ENCODE assay signal across 29 mouse cellular contexts in the genomic region with DNA sequence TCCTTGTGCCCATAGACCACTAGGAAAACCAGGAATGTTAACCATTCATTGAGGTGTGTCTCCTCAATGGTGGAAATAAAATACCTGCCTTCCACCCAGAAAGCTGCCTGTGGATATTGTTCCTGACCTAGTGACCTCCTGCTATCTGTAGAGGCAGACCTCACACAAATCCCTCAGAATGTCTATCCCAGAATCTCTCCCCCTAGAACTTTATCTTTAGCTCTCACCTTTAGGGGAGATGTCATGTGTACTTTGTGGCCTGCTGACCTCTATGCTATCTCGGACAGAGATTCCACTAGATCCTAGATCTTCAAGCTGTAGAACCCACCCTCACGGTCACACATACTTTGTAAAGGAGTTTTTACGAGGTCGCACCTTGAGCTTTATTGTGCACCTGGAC. TPM values are rescaled to one million over a fixed set of nuclear protein-coding genes. Genes with fewer than 3 reads are reported as not detected.
DNase-seq lines count a peak whose midpoint lies in the region; ATAC-seq and TF ChIP-seq lines count a peak whose summit lies in the region.
"Had no signal": no experiment of that assay in that cellular context is flagged by ENCODE, and none has a peak within 500 bp of the region (broad histone marks: within the 10 kb centered on the region; RNA-seq: fewer than 3 reads in every experiment).

No protein-coding gene starts in this region.

- TF ChIP-seq EP300 in liver, postnatal 0 days (IDR thresholded peaks at IDR 0.05; ENCODE audit: low read depth), result no peak
- no peak for TF ChIP-seq EP300 in lung, postnatal 0 days (IDR thresholded peaks at IDR 0.05)

- intact Hi-C loops in heart, postnatal 10 days (cut with DNase I), result no loop called here

- no peak for TF ChIP-seq CTCF in liver, postnatal 0 days (IDR thresholded peaks at IDR 0.05; ENCODE audit: low read depth)
- TF ChIP-seq CTCF in lung, postnatal 0 days (IDR thresholded peaks at IDR 0.05), result no peak

- DNase-seq in heart, embryonic 10.5 days (ENCODE audit: low spot score), result no peak
- DNase-seq in heart, postnatal 10 days, result no peak
- DNase-seq in liver, postnatal 0 days, result no peak
- no peak for DNase-seq in lung, postnatal 0 days (ENCODE audit: low spot score)
- DNase-seq: adrenal gland, postnatal 10 days; adrenal gland, postnatal 36 days; cerebellum, adult 18-20 months; cerebellum, adult 9-10 months; cerebellum, postnatal 14 days; gastrocnemius, postnatal 10 days; gastrocnemius, postnatal 36 days; heart, adult 2 months had no signal

- H3K4me2 ChIP-seq in liver, embryonic 12.5 days, result peak overlapping the region; percentile 43
- no peak overlapping the region for H3K4me2 ChIP-seq in liver, postnatal 0 days (ENCODE audit: low read depth, low read length)
- H3K4me2 ChIP-seq in liver, embryonic 16.5 days (ENCODE audit: low read depth, low read length), result no peak overlapping the region
- no peak overlapping the region for H3K4me2 ChIP-seq in lung, postnatal 0 days (replicated peaks; ENCODE audit: low read depth, low read length)
- H3K4me2 ChIP-seq: forebrain, embryonic 13.5 days; heart, embryonic 13.5 days; hindbrain, embryonic 12.5 days; hindbrain, embryonic 15.5 days had no signal

- H3K9me3 ChIP-seq in heart, embryonic 10.5 days, result no peaks in the 10 kb centered on the region
- H3K9me3 ChIP-seq in liver, embryonic 12.5 days (replicated peaks), result no peaks in the 10 kb centered on the region
- H3K9me3 ChIP-seq in liver, postnatal 0 days (ENCODE audit: low read length), result no peaks in the 10 kb centered on the region
- no peaks in the 10 kb centered on the region for H3K9me3 ChIP-seq in liver, embryonic 16.5 days (replicated peaks; ENCODE audit: control insufficient read depth, low read length)
- H3K9me3 ChIP-seq in lung, postnatal 0 days (ENCODE audit: low read length), result no peaks in the 10 kb centered on the region
- H3K9me3 ChIP-seq: forebrain, embryonic 10.5 days; forebrain, embryonic 13.5 days; heart, embryonic 13.5 days; hindbrain, embryonic 12.5 days; hindbrain, embryonic 15.5 days had no signal

- H3K9ac ChIP-seq in liver, embryonic 12.5 days, result peak overlapping the region; percentile 23; the same call in 1 of the 2 replicates
- no peak overlapping the region for H3K9ac ChIP-seq in liver, postnatal 0 days (replicated peaks)
- H3K9ac ChIP-seq in liver, embryonic 16.5 days (ENCODE audit: low read depth, low read length), result no peak overlapping the region
- H3K9ac ChIP-seq in lung, postnatal 0 days (replicated peaks; ENCODE audit: low read depth), result no peak overlapping the region
- H3K9ac ChIP-seq: forebrain, embryonic 13.5 days; heart, embryonic 13.5 days; hindbrain, embryonic 12.5 days; hindbrain, embryonic 15.5 days had no signal

- 80% methylated on average over 4 of the region's 4 CpGs for WGBS in heart, embryonic 10.5 days
- 68% methylated on average over 4 of the region's 4 CpGs for WGBS in liver, embryonic 12.5 days (ENCODE audit: insufficient replicate concordance)
- 52% methylated on average over 4 of the region's 4 CpGs for WGBS in liver, postnatal 0 days (ENCODE audit: insufficient replicate concordance)
- 57% methylated on average over 4 of the region's 4 CpGs for WGBS in liver, embryonic 16.5 days (ENCODE audit: insufficient replicate concordance)
- 70% methylated on average over 4 of the region's 4 CpGs for WGBS in lung, postnatal 0 days

- H3K27me3 ChIP-seq in heart, embryonic 10.5 days (ENCODE audit: insufficient read depth, poor library complexity, severe bottlenecking), result peaks cover 11% of the 10 kb centered on the region; the same call in 1 of the 2 replicates
- H3K27me3 ChIP-seq in liver, embryonic 12.5 days (replicated peaks), result peaks cover 15% of the 10 kb centered on the region; the same call in 1 of the 2 replicates
- no peaks in the 10 kb centered on the region for H3K27me3 ChIP-seq in liver, postnatal 0 days (ENCODE audit: insufficient read depth, low read length)
- H3K27me3 ChIP-seq in liver, embryonic 16.5 days (ENCODE audit: control insufficient read depth, insufficient read depth, low read depth, low read length), result no peaks in the 10 kb centered on the region
- H3K27me3 ChIP-seq in lung, postnatal 0 days (replicated peaks; ENCODE audit: insufficient read depth, low read length), result no peaks in the 10 kb centered on the region
- H3K27me3 ChIP-seq: forebrain, embryonic 13.5 days; hindbrain, embryonic 12.5 days; hindbrain, embryonic 15.5 days; Patski had no signal

- H3K4me1 ChIP-seq in heart, embryonic 10.5 days, result 0 out of 2 replicates have a peak, but pooled peaks cover 5% of the 10 kb centered on the region
- peaks cover 42% of the 10 kb centered on the region for H3K4me1 ChIP-seq in liver, embryonic 12.5 days
- H3K4me1 ChIP-seq in liver, postnatal 0 days (ENCODE audit: insufficient read depth), result 0 out of 2 replicates have a peak, but pooled peaks cover 3% of the 10 kb centered on the region
- H3K4me1 ChIP-seq in liver, embryonic 16.5 days (ENCODE audit: control insufficient read depth, low read depth, low read length), result peaks cover 27% of the 10 kb centered on the region
- no peaks in the 10 kb centered on the region for H3K4me1 ChIP-seq in lung, postnatal 0 days (ENCODE audit: insufficient read depth, low read depth, low read length)
- H3K4me1 ChIP-seq: forebrain, embryonic 10.5 days; forebrain, embryonic 13.5 days; heart, embryonic 13.5 days; hindbrain, embryonic 12.5 days; hindbrain, embryonic 15.5 days had no signal

- no peak overlapping the region for H3K4me3 ChIP-seq in heart, embryonic 10.5 days
- H3K4me3 ChIP-seq in liver, embryonic 12.5 days, result no peak overlapping the region
- no peak overlapping the region for H3K4me3 ChIP-seq in liver, postnatal 0 days (ENCODE audit: low read depth, low read length)
- H3K4me3 ChIP-seq in liver, embryonic 16.5 days (ENCODE audit: low read depth, low read length), result no peak overlapping the region
- H3K4me3 ChIP-seq in lung, postnatal 0 days (ENCODE audit: low read depth, low read length), result no peak overlapping the region
- H3K4me3 ChIP-seq: forebrain, embryonic 10.5 days; forebrain, embryonic 13.5 days; heart, adult 2 months; heart, embryonic 13.5 days; hindbrain, embryonic 12.5 days; hindbrain, embryonic 15.5 days had no signal

- H3K27ac ChIP-seq in heart, embryonic 10.5 days, result peak overlapping the region; percentile 60; the same call in 1 of the 2 replicates
- H3K27ac ChIP-seq in liver, embryonic 12.5 days, result peak overlapping the region; percentile 84
- no peak overlapping the region for H3K27ac ChIP-seq in liver, postnatal 0 days (ENCODE audit: low read depth)
- H3K27ac ChIP-seq in liver, embryonic 16.5 days (ENCODE audit: low read length), result peak overlapping the region; percentile 21
- H3K27ac ChIP-seq in lung, postnatal 0 days (ENCODE audit: low read length), result no peak overlapping the region
- H3K27ac ChIP-seq: forebrain, embryonic 10.5 days; forebrain, embryonic 13.5 days; heart, adult 2 months; heart, embryonic 13.5 days; hindbrain, embryonic 12.5 days; hindbrain, embryonic 15.5 days had no signal

- ATAC-seq in liver, embryonic 12.5 days, result peak; percentile 31; the same call in 1 of the 2 replicates
- no peak for ATAC-seq in liver, postnatal 0 days
- peak; percentile 53 for ATAC-seq in liver, embryonic 16.5 days (ENCODE audit: low read depth)
- ATAC-seq in lung, postnatal 0 days, result no peak
- ATAC-seq: forebrain, embryonic 13.5 days; forebrain, embryonic 16.5 days; Patski had no signal

- H3K36me3 ChIP-seq in heart, embryonic 10.5 days, result no peaks in the 10 kb centered on the region
- no peaks in the 10 kb centered on the region for H3K36me3 ChIP-seq in liver, embryonic 12.5 days
- no peaks in the 10 kb centered on the region for H3K36me3 ChIP-seq in liver, postnatal 0 days (replicated peaks; ENCODE audit: insufficient read depth, low read length)
- H3K36me3 ChIP-seq in liver, embryonic 16.5 days (ENCODE audit: control insufficient read depth, insufficient read depth), result no peaks in the 10 kb centered on the region
- no peaks in the 10 kb centered on the region for H3K36me3 ChIP-seq in lung, postnatal 0 days (ENCODE audit: insufficient read depth, low read length)
- H3K36me3 ChIP-seq: forebrain, embryonic 10.5 days; heart, embryonic 13.5 days; hindbrain, embryonic 12.5 days; hindbrain, embryonic 15.5 days had no signal

RNA-seq across cellular contexts. Expression of gene Gm853, which starts 9.0 kb away (rescaled TPM):
- polyA plus RNA-seq in heart, embryonic 10.5 days (2016; fragmentation: Nextera tagmentation; extraction: Ambion mirVana), result not detected in 2 replicates
- total RNA-seq in heart, postnatal 10 days (2021), result not detected
- polyA plus RNA-seq in liver, embryonic 12.5 days (2016; fragmentation: Nextera tagmentation; extraction: Ambion mirVana), result not detected in 2 replicates
- polyA plus RNA-seq in liver, postnatal 0 days (2015; fragmentation: Nextera tagmentation; extraction: Ambion mirVana), result not detected in 2 replicates
- polyA plus RNA-seq in liver, embryonic 16.5 days (2015; fragmentation: Nextera tagmentation; extraction: Ambion mirVana), result not detected in 2 replicates
- polyA plus RNA-seq in lung, postnatal 0 days (2015; fragmentation: Nextera tagmentation; extraction: Ambion mirVana), result not detected in 2 replicates
- total RNA-seq: adrenal gland, adult 18-20 months; adrenal gland, postnatal 10 days; adrenal gland, postnatal 36 days; gastrocnemius, adult 18-20 months; gastrocnemius, postnatal 10 days; gastrocnemius, postnatal 36 days; granulocyte monocyte progenitor cell, adult 5-6 weeks; heart, adult 2 months; heart, postnatal 25 days; hematopoietic stem cell, adult 5-6 weeks had no signal
- polyA plus RNA-seq: embryonic facial prominence, embryonic 11.5 days; embryonic facial prominence, embryonic 14.5 days; forebrain, embryonic 10.5 days; forebrain, embryonic 13.5 days; heart, adult 2 months; heart, embryonic 13.5 days; heart, embryonic 16.5 days had no signal

RNA-seq across cellular contexts. Expression of gene Tinagl1, which starts 38.3 kb away (rescaled TPM):
- polyA plus RNA-seq in heart, embryonic 10.5 days (2016; fragmentation: Nextera tagmentation; extraction: Ambion mirVana), result 39.0 and 45.2 TPM in 2 replicates
- 10 to 100 TPM; 64.6 to 83.6 TPM for total RNA-seq in heart, postnatal 10 days (2021)
- polyA plus RNA-seq in liver, embryonic 12.5 days (2016; fragmentation: Nextera tagmentation; extraction: Ambion mirVana), result 30.9 and 32.6 TPM in 2 replicates
- 22.6 and 22.9 TPM in 2 replicates for polyA plus RNA-seq in liver, postnatal 0 days (2015; fragmentation: Nextera tagmentation; extraction: Ambion mirVana)
- polyA plus RNA-seq in liver, embryonic 16.5 days (2015; fragmentation: Nextera tagmentation; extraction: Ambion mirVana), result 35.0 and 37.8 TPM in 2 replicates
- polyA plus RNA-seq in lung, postnatal 0 days (2015; fragmentation: Nextera tagmentation; extraction: Ambion mirVana), result 213 and 288 TPM in 2 replicates

Comparison
In these comparisons a context has a peak if more than half of its experiments do, and no peak if none do; other contexts are left out.
1. H3K27ac ChIP-seq: peak in heart, embryonic 10.5 days (single experiment), liver, embryonic 12.5 days (single experiment) and liver, embryonic 16.5 days (single experiment); none in liver, postnatal 0 days (single experiment) and lung, postnatal 0 days (single experiment).
2. ATAC-seq: peak in liver, embryonic 12.5 days (single experiment) and liver, embryonic 16.5 days (single experiment); none in liver, postnatal 0 days (single experiment) and lung, postnatal 0 days (single experiment).